Mouse (Mus musculus): ENCODE measurements at regions not wholly inside any gene's neighbourhood (a gene's known extent, or its start where the extent isn't known, plus 50 kb on each side); places are given as distances from the start of the nearest gene placed in this dataset.
A peak's percentile ranks its signal among the peaks of the same experiment; 100 is the strongest.

DNA sequence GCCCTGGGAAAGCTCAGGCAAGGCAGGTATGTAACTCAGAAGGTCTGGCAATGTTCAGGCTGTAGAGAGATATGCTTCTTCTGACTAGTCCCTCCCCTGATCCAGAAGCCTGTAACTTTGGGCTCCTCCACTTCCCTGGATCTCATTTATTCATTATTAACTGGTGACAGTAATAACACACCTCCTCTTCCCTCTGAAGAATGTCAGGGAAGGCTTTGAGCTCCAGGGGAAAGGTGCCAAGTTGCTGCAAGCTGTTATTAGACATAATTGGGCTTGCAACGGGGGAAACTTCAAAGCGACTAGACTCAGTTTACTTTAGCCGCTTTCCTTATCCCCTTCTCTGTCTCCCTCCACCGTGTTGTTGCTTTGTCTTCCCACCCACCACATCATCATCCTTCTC is 75.6 kb upstream of the Tmprss2 start:
- no peak for ATAC-seq (ENCODE audit: insufficient number of reproducible peaks, low FRiP score, low TSS enrichment)

DNA sequence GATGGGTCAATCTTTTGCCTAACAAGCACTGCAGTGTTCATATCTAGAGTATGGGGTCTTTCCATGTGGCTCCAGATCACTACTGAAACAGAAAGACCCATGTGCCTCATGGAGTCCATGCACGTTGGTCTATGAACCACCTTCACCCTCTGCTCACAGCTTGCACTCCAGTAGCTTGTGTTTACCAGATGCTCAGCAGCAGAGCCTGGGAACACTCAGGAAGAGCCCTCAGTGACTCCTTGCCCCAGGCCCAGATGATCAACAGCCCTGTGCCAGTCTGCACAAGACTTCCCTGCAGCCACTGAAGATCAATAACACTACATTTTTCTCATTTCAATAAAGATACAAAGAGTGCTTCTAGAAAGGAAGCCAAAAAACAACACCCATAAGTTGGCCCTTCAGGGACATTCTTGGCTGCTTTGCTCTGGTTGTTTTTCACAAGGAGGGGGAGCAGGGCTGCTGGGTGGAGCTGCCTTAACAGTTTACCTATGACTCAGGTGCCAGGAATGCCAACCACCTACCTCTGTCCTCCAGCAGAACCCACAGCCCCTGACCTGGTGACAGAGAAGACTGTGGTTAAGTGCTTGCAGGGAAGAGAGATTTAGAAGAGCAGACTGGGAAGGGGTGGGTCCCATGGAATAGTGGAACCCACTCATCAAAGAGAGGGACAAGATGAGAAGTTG is 74.7 kb upstream of the Tmprss2 start:
- ATAC-seq (ENCODE audit: insufficient number of reproducible peaks, low FRiP score, low TSS enrichment) = no peak

DNA sequence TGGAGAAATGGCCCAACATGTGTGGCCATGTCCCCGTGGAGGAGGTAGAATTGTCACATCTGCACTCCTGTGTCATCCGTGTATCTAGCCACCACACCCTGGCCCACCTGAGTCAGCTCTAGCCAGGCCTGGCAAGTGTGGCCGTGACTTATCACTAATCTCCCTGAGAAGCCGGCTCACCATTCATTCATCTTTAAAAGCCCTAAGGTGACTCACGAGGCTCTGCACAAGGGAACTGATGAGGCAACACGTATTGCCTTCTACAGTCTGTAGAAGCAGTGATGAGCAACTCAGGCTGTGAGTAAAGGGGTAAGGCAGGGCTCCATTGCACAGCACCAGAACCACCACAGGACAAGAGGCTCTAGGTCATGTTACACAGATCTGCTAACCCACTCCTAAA is 70.2 kb upstream of the Tmprss2 start:
- no peak for ATAC-seq (ENCODE audit: insufficient number of reproducible peaks, low FRiP score, low TSS enrichment)

DNA sequence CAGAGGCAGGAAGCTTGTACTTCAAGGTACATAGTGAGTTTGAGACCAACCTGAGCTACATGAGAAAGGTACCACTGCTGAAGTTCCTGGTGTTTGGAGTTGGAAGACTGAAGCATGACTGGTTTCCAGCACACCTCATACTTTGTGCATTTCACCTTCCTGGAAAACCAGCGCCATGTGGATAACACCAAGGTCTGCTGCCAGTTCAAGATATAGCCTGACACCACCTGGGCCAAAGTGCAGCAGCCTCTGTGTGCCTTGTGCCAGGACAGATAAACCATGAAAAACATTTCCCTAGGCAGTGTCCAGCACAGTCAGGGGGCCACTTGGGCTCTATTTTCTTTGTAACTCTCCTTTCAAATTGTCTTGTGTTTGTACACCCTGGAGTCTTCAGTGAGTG is 68.8 kb upstream of the Tmprss2 start:
- ATAC-seq (ENCODE audit: insufficient number of reproducible peaks, low FRiP score, low TSS enrichment) = no peak

DNA sequence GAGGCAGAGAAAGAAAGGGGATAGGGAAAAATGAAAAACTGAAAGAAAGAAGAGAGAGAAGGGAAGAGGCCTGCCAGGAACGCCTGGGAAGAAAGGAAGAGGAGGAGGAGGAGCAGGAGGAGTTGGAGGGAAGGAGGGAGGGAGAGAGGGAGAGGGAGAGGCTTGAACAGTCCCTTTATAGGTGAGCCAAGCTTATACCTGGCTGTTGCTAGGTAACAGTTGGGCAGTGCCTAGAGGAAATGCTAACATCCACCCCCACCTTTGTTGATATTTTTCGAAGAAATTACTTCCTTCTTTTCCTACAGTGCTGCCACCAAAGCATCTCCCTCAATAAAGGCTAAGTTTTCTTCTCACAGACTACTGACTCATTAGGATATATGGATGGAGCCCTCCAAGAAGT is 68.3 kb upstream of the Tmprss2 start:
- no peak for ATAC-seq (ENCODE audit: insufficient number of reproducible peaks, low FRiP score, low TSS enrichment)

DNA sequence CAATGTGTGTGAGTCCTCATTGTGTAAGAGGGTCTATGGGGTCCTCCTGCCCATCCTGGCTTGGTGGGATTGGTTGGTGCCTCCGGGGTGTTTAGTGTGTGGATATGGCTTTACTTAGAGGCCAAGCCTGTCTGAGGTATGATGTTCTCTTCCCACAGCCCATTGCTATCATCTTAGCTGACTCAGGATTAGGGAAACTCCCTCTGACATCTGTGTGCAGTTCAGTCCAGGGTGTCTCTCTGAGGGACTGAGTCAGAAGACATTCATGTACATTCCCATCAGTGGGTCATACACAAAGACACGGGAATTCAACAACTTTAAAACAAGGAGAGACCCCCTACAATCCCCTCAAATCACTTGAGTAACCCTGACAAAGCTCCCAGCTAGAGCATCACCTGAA is 66.6 kb upstream of the Tmprss2 start:
- ATAC-seq (ENCODE audit: insufficient number of reproducible peaks, low FRiP score, low TSS enrichment) = no peak

DNA sequence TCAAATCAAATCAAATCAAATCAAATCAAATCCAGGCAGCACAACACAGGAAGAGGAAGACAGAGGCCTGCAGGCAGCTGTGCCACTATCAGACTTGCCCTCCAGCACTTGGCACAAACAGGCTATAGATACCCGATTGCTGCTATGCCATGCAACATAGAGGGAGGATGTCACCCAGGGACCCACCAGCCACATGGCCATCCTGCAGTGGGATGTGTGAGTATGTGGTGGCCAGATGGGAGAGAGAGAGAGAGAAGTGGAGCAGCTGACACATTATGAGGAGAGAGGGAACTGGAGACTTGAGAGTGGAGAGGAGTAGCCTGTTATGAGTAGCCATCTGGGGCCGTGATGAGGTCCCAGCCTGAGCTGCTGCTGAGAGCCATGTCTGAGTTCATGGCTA is 62.6 kb upstream of the Tmprss2 start:
- no peak for ATAC-seq (ENCODE audit: insufficient number of reproducible peaks, low FRiP score, low TSS enrichment)

DNA sequence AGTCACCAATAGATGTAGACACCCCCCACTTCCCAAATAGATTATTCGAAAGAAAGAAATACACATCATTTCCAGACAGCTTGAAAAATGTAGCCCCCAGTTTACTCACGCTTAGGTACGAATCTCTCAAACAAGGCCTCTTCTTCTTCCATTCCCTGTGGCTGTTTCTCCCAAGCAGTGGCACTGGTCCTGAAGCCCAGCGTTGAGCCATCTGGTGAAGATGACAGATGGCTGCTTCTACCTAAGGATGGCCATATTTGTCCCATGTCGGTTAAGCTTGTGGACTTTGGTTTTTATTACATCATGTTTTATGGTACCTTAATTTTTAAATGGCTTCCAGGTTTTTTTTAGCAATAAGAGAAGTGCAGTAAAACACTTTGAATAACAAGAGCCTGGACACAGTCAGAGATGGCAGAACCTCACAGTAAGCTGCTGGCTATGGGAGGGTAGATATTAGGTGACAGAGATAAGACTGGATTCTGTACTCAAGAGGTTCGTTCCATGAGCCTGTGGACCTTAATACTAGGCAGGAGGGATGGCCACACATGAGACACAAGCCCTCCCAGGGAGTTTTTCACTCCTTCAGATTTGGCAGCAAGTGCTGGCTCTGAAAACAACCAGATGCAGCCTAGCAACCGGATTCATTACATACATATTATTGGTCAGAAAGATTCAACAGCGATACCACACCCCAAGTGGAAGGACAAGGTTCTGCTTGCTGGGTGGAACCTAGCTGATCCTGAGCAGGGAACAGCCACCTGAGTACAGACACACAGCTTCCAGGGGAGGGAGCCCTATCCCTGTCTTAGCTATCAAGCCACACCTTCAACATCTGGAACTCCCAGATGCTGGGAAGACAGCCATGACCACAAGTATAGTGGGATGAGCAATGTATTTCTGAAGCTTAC is 59.4 kb upstream of the Tmprss2 start:
- peak; percentile 56 for ATAC-seq (ENCODE audit: insufficient number of reproducible peaks, low FRiP score, low TSS enrichment)

DNA sequence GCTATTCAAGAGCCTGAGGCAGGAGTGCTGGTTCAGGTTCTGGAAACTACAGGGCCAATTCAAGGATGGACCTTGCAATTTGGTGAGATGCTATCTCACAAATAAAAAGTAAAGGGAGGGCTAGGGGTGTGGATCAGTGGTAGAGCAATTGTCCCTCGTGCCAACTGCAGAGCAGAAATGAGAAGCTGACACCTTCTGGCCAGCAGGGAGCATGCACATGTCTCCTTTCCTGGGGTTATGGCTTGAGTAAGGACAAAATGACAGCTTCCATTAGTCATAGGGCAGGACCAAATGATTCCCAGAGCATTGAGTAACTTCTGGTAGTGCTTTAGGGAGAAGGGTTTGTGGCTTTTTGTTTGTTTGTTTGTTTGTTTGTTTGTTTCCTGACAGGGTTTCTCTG is 56.5 kb upstream of the Tmprss2 start:
- no peak for ATAC-seq (ENCODE audit: insufficient number of reproducible peaks, low FRiP score, low TSS enrichment)

DNA sequence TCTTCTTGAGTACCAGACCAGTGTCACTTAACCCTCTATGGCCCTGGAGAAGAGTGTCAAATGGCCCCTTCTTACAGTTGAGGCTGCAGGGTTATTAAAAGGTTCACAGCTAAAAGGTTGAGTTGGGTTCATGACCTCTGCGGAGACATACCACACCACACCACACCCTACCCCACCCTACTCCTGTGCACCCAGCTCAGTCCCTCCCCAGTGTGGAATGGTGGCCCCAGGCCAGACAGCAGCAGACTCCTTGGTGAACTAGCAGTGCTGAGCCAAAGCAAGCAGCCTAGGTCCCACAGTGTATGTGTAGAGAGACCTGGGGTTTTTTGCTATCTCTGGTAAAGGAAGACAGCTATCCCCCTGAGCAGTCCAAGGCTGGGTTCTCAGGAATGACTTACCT is 54.5 kb upstream of the Tmprss2 start:
- ATAC-seq (ENCODE audit: insufficient number of reproducible peaks, low FRiP score, low TSS enrichment) = no peak

All from cerebellum, adult (tissue).